Mouse (Mus musculus): Measurements from ENCODE around the gene Gm5152.
"Not testable (repeated sequence)": the region's sequence is repeated elsewhere in the genome, so short reads cannot be mapped to it uniquely, and the experiment has no call there.

Gm5152 gene

GRCm38 (mm10) chr5:10246426-10246825, at the start of gene Gm5152:
TSS of gene Gm5152 (minus strand) at chr5:10246526.
- DNase-seq = not testable (repeated sequence)

GRCm38 (mm10) chr5:10254768-10255167, 8.4 kb upstream of the Gm5152 start:
- not testable (repeated sequence) for DNase-seq

GRCm38 (mm10) chr5:10245770-10246169, 556 bp downstream of the Gm5152 start:
- DNase-seq = not testable (repeated sequence)

GRCm38 (mm10) chr5:10240436-10240835, 5.9 kb downstream of the Gm5152 start:
- not testable (repeated sequence) for DNase-seq

- DNase-seq = no peak
Measured at GRCm38 (mm10) chr5:10220317-10220716, 26.0 kb downstream of the Gm5152 start.

- DNase-seq = no peak
Measured at GRCm38 (mm10) chr5:10203067-10203466, 43.3 kb downstream of the Gm5152 start.

- DNase-seq = no peak
Measured at GRCm38 (mm10) chr5:10196880-10197279, 49.4 kb downstream of the Gm5152 start.
